Mouse (Mus musculus) c-Kit-negative CD71-positive TER-119-positive erythroid progenitor cells, embryonic 14.5 days (primary cell): ENCODE data around the gene Tnip2.

ENCODE experiments used
- DNase-seq: peaks from one replicate; pipeline ENCODE4 v3.0.0-alpha.2; 2013; ENCODE audit warnings: low read depth, low spot score

The Tnip2 gene

GRCm38 (mm10) chr5:34461294-34461693 lies 52.5 kb downstream of the Tnip2 start:
- no peak for DNase-seq

- no peak for DNase-seq
These were observed 54.8 kb downstream of the Tnip2 start for GRCm38 (mm10) chr5:34458994-34459393.

- no peak for DNase-seq
These were observed 67.6 kb downstream of the Tnip2 start for GRCm38 (mm10) chr5:34446207-34446606.
